Mouse (Mus musculus): Measurements from ENCODE around the gene Amh. TPM values are rescaled to one million over a fixed set of nuclear protein-coding genes. Genes with fewer than 3 reads are reported as not detected.
A peak's percentile ranks its signal among the peaks of the same experiment; 100 is the strongest.

Gene Amh
- polyA plus RNA-seq, 1 experiment from 2014 or later = not detected

DNA sequence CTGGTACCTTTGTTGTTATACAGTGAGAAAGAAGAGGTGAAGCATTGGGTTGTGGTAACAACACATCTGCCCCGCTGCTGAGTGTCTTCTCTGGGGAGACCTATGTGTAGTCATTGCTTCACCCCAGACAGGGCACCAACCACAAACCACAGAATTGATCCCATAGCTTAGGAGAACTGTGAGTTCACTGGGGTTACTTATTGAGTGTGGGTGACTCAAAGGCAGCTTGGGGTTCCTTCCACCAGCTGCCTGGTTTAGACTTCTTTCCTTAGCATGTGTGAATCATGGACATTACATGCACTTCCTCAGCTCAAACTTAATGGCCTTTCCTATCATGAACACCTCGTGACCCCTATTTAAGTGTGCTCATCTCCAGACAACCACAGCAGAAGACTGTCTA lies 41.5 kb upstream of the Amh start:
- ATAC-seq = no peak
- WGBS = 98% methylated on average over 2 of the region's 2 CpGs
- H3K4me1 ChIP-seq (ENCODE audit: control insufficient read depth, insufficient read depth, low read depth, low read length) = peaks cover 4% of the 10 kb centered on the region

DNA sequence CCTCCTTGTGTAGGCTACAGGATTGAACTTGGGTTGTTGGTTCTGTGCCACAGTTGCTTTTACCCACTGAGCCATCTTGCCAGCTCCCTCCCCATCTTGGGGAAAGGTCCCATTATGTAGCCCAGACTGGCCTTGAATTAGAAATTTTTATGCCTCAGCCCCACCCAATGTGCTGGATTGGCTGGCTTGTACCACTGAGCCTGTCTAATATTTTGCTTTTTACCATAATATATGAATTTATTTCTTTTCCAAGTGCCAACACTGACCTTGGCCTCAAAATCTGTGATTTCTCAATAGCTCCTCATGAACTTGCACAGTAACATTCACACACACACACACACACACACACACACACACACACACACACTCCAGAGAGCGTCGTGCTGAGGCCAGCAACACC lies 39.3 kb upstream of the Amh start:
- Histone ChIP-seq H3K27me3 (replicated peaks; ENCODE audit: control insufficient read depth, insufficient read depth, low read length) (no peaks in the 10 kb centered on the region), H3K27ac (ENCODE audit: low read depth, low read length) (no peak overlapping the region), H3K4me3 (ENCODE audit: low read length) (no peak overlapping the region), H3K4me1 (ENCODE audit: control insufficient read depth, insufficient read depth, low read depth, low read length) (peaks cover under 1% of the 10 kb centered on the region; the same call in 1 of the 2 replicates), H3K36me3 (ENCODE audit: control insufficient read depth, insufficient read depth, low read length) (peaks cover 31% of the 10 kb centered on the region), H3K9me3 (ENCODE audit: control insufficient read depth, low read length) (no peaks in the 10 kb centered on the region), H3K9ac (ENCODE audit: low read depth, low read length) (no peak overlapping the region), H3K4me2 (ENCODE audit: low read length) (no peak overlapping the region)
- WGBS = 87% methylated on average over 2 of the region's 2 CpGs
- ATAC-seq = no peak

More for the DNA sequence above, 41.5 kb upstream of the Amh start:
- Histone ChIP-seq H3K27me3 (replicated peaks; ENCODE audit: control insufficient read depth, insufficient read depth, low read length) (no peaks in the 10 kb centered on the region), H3K9ac (ENCODE audit: low read depth, low read length) (no peak overlapping the region), H3K9me3 (ENCODE audit: control insufficient read depth, low read length) (no peaks in the 10 kb centered on the region), H3K4me3 (ENCODE audit: low read length) (no peak overlapping the region), H3K27ac (ENCODE audit: low read depth, low read length) (no peak overlapping the region), H3K36me3 (ENCODE audit: control insufficient read depth, insufficient read depth, low read length) (peaks cover 17% of the 10 kb centered on the region), H3K4me2 (ENCODE audit: low read length) (no peak overlapping the region)

DNA sequence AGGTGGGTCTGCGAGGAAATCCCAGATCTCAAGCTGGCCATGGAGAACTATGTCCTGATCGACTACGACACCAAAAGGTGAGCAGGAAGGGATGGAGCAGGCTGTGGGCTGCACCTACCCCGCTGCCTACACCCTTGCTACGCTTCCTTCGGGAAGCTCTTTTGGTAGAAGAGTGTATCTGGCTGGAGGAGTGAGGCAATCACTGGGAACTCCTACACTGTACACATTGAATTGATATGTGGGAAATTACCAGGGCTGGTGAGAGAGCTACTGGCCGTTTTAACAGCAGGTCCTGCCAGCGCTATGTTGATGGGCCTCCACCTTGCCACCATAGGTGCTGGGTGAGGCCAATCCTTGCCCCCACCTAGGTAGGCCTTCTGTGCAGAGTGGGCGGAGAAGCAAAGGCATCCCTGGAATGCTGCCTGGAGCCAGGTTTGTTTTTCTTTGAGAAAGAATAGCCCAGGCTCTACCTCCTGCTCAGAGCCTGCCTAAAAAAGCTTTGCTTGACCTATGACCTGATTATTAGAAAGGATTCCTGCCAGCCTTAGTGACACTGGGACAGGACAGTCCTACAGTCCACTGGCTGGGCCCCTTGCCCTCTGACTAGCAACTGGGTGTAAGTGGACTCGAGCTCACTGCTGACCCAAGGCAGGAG lies 38.8 kb upstream of the Amh start:
- no peak for ATAC-seq
- H3K4me3 ChIP-seq (ENCODE audit: low read length) = no peak overlapping the region
- H3K4me2 ChIP-seq (ENCODE audit: low read length) = no peak overlapping the region
- no peaks in the 10 kb centered on the region for H3K9me3 ChIP-seq (ENCODE audit: control insufficient read depth, low read length)
- H3K4me1 ChIP-seq (ENCODE audit: control insufficient read depth, insufficient read depth, low read depth, low read length) = no peaks in the 10 kb centered on the region
- H3K36me3 ChIP-seq (ENCODE audit: control insufficient read depth, insufficient read depth, low read length) = peaks cover 36% of the 10 kb centered on the region
- no peaks in the 10 kb centered on the region for H3K27me3 ChIP-seq (replicated peaks; ENCODE audit: control insufficient read depth, insufficient read depth, low read length)
- WGBS = 90% methylated on average over 10 of the region's 10 CpGs
- no peak overlapping the region for H3K9ac ChIP-seq (ENCODE audit: low read depth, low read length)
- H3K27ac ChIP-seq (ENCODE audit: low read depth, low read length) = no peak overlapping the region

DNA sequence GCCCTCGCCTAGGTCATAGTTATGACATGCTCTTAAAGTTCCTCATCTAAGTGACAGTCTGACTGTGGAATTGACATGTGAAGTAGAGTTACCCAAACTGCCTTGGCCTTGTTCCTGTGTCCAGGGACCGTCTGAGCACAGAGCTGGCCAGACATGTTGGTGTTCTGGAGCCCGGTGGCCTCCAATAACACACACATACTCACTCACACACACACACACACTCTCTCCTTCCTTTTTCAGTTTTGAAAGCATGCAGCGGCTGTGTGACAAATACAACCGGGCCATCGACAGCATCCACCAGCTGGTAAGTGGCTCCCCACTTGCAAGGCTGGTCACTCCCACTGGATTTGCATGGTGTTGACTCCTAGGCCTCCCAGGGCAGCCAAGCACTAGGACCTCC lies 36.7 kb upstream of the Amh start:
- 84% methylated on average over 6 of the region's 6 CpGs for WGBS
- H3K9me3 ChIP-seq (ENCODE audit: control insufficient read depth, low read length) = no peaks in the 10 kb centered on the region
- peaks cover 44% of the 10 kb centered on the region for H3K36me3 ChIP-seq (ENCODE audit: control insufficient read depth, insufficient read depth, low read length)
- no peak overlapping the region for H3K27ac ChIP-seq (ENCODE audit: low read depth, low read length)
- no peaks in the 10 kb centered on the region for H3K4me1 ChIP-seq (ENCODE audit: control insufficient read depth, insufficient read depth, low read depth, low read length)
- no peak overlapping the region for H3K4me2 ChIP-seq (ENCODE audit: low read length)
- no peaks in the 10 kb centered on the region for H3K27me3 ChIP-seq (replicated peaks; ENCODE audit: control insufficient read depth, insufficient read depth, low read length)
- H3K9ac ChIP-seq (ENCODE audit: low read depth, low read length) = no peak overlapping the region
- ATAC-seq = no peak
- no peak overlapping the region for H3K4me3 ChIP-seq (ENCODE audit: low read length)

DNA sequence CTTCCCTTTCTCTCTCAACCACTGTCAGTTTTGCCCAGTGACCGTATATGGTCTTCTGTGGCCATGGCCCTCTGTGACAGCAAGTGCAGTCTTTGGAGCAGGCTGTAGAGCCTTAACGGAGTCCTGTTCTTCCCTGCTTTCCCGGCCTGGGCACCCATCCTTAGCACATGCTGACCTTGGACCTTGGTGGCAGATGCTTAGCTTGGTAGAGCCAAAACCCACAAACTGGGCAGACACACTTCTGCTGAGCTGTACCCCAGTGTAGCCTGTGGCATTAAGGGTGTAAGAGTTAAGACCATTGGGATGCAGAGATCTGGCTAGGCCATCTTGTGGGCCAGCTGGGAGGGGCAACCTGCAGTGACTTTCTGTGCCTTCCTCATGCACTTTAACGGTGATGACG lies 31.2 kb upstream of the Amh start:
- no peaks in the 10 kb centered on the region for H3K4me1 ChIP-seq (ENCODE audit: control insufficient read depth, insufficient read depth, low read depth, low read length)
- H3K36me3 ChIP-seq (ENCODE audit: control insufficient read depth, insufficient read depth, low read length) = peaks cover 43% of the 10 kb centered on the region
- WGBS = 86% methylated on average over 5 of the region's 5 CpGs
- no peak overlapping the region for H3K4me3 ChIP-seq (ENCODE audit: low read length)
- H3K27ac ChIP-seq (ENCODE audit: low read depth, low read length) = no peak overlapping the region
- no peak overlapping the region for H3K9ac ChIP-seq (ENCODE audit: low read depth, low read length)
- no peak overlapping the region for H3K4me2 ChIP-seq (ENCODE audit: low read length)
- no peaks in the 10 kb centered on the region for H3K9me3 ChIP-seq (ENCODE audit: control insufficient read depth, low read length)
- no peak for ATAC-seq
- H3K27me3 ChIP-seq (replicated peaks; ENCODE audit: control insufficient read depth, insufficient read depth, low read length) = no peaks in the 10 kb centered on the region

DNA sequence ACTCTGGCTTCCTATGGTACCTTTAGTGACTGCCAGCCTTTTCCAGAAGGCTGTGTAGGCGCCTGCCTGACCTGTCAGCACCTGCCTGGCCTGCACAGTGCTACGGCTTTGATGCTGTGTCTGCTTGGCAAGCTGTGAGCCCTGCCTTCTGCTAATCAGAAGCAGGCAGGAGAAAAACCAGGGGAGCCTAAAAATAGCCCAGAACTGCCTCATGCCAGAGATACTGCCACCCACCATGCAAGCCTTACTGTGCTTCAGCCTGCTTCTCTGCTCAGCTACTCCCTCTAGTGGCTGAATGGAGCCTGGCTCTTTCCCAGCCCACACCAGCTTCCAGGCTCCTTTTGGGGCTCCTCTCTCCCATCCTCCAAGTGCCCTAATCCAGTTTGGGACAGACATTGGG lies 30.5 kb upstream of the Amh start:
- Histone ChIP-seq H3K9ac (ENCODE audit: low read depth, low read length) (no peak overlapping the region), H3K36me3 (ENCODE audit: control insufficient read depth, insufficient read depth, low read length) (peaks cover 39% of the 10 kb centered on the region), H3K9me3 (ENCODE audit: control insufficient read depth, low read length) (no peaks in the 10 kb centered on the region), H3K4me1 (ENCODE audit: control insufficient read depth, insufficient read depth, low read depth, low read length) (no peaks in the 10 kb centered on the region), H3K4me2 (ENCODE audit: low read length) (no peak overlapping the region), H3K27me3 (replicated peaks; ENCODE audit: control insufficient read depth, insufficient read depth, low read length) (no peaks in the 10 kb centered on the region), H3K4me3 (ENCODE audit: low read length) (no peak overlapping the region), H3K27ac (ENCODE audit: low read depth, low read length) (no peak overlapping the region)
- WGBS = 61% methylated on average over 2 of the region's 2 CpGs
- ATAC-seq = peak; percentile 79

DNA sequence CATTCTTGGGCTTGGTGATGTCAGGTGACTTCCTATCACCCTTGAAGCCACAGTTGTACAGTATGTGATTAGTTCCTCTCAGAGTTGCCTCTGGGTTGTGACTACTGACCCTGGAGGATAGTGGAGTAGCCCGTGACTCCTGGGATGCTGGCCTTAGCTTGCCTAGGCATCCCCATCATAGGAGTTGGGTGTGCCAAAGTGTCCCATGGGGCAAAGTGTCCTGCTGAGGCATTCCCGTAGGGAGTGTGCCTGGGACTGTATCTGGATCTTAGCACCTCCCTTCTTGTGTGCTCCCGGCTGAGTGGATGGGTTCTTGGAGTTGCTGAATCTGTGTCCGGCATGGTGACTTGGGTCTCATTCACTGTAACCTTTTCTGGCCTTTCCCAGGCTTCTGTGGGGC lies 30.1 kb upstream of the Amh start:
- WGBS = 88% methylated on average over 4 of the region's 4 CpGs

DNA sequence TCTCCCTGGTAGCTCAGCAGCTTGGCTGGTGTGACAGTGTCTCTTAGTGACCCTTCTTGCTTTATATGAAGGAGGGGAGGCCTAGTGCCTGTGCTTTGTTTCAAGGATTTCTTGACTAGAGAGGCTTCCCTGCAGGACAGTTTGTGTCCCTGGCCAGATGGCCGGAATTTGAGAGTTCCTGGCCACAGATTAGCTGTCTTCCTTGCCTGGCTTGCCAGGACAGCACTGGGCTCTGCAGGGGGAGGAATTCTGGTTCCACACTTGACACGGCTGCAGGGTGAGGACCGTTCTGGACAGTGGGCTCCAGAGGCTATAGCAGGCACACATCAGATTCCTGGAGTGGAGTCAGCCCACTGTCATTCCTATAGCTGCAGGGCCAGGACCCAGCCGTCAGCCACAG lies 29.3 kb upstream of the Amh start:
- no peak overlapping the region for H3K27ac ChIP-seq (ENCODE audit: low read depth, low read length)
- no peak for ATAC-seq
- H3K4me2 ChIP-seq (ENCODE audit: low read length) = no peak overlapping the region
- no peaks in the 10 kb centered on the region for H3K4me1 ChIP-seq (ENCODE audit: control insufficient read depth, insufficient read depth, low read depth, low read length)
- no peaks in the 10 kb centered on the region for H3K27me3 ChIP-seq (replicated peaks; ENCODE audit: control insufficient read depth, insufficient read depth, low read length)
- WGBS = 95% methylated on average over 4 of the region's 4 CpGs
- H3K9me3 ChIP-seq (ENCODE audit: control insufficient read depth, low read length) = no peaks in the 10 kb centered on the region
- no peak overlapping the region for H3K9ac ChIP-seq (ENCODE audit: low read depth, low read length)
- H3K36me3 ChIP-seq (ENCODE audit: control insufficient read depth, insufficient read depth, low read length) = peaks cover 32% of the 10 kb centered on the region
- H3K4me3 ChIP-seq (ENCODE audit: low read length) = no peak overlapping the region

More for the DNA sequence above, 30.1 kb upstream of the Amh start:
- no peak overlapping the region for H3K9ac ChIP-seq (ENCODE audit: low read depth, low read length)
- H3K9me3 ChIP-seq (ENCODE audit: control insufficient read depth, low read length) = no peaks in the 10 kb centered on the region
- peak; percentile 41; the same call in 1 of the 2 replicates for ATAC-seq
- H3K27ac ChIP-seq (ENCODE audit: low read depth, low read length) = no peak overlapping the region
- no peaks in the 10 kb centered on the region for H3K4me1 ChIP-seq (ENCODE audit: control insufficient read depth, insufficient read depth, low read depth, low read length)
- H3K4me3 ChIP-seq (ENCODE audit: low read length) = no peak overlapping the region
- no peak overlapping the region for H3K4me2 ChIP-seq (ENCODE audit: low read length)
- peaks cover 37% of the 10 kb centered on the region for H3K36me3 ChIP-seq (ENCODE audit: control insufficient read depth, insufficient read depth, low read length)
- H3K27me3 ChIP-seq (replicated peaks; ENCODE audit: control insufficient read depth, insufficient read depth, low read length) = no peaks in the 10 kb centered on the region

DNA sequence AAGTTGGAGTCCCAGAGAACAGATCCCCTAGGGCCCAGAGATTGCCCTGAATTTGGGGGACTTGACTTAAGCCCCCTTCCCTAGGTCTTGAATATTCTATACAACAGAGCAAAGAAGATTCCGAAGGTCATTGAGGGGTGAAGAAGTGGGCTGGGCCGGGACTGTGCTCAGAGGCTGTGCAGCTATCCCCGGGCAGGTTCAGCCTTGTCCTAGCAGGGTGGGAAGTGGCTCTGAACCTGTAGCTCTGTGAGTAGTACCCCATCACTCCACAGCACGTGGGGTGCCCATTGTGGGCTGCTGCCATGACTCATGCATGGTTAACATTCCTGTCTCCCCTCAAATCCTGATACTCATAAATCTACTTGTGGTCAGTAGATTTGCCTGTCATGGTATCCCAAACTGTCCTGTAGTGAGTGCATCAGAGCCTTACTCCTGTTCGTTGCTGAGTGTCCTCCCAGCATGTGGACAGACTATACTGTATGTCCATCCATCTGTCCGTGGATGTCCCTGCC lies 28.6 kb upstream of the Amh start:
- Histone ChIP-seq H3K27ac (ENCODE audit: low read depth, low read length) (no peak overlapping the region), H3K9ac (ENCODE audit: low read depth, low read length) (no peak overlapping the region), H3K4me2 (ENCODE audit: low read length) (no peak overlapping the region), H3K9me3 (ENCODE audit: control insufficient read depth, low read length) (no peaks in the 10 kb centered on the region), H3K36me3 (ENCODE audit: control insufficient read depth, insufficient read depth, low read length) (peaks cover 32% of the 10 kb centered on the region), H3K4me1 (ENCODE audit: control insufficient read depth, insufficient read depth, low read depth, low read length) (no peaks in the 10 kb centered on the region), H3K4me3 (ENCODE audit: low read length) (no peak overlapping the region), H3K27me3 (replicated peaks; ENCODE audit: control insufficient read depth, insufficient read depth, low read length) (no peaks in the 10 kb centered on the region)
- 93% methylated on average over 6 of the region's 6 CpGs for WGBS
- ATAC-seq = no peak
